Mouse (Mus musculus) ES-Bruce4 (cell line): ENCODE results near the gene Ak4.

Experiments used
- CTCF ChIP-seq: IDR thresholded peaks from one replicate; pipeline ENCODE4 v1.8.1; 2011; ENCODE audit warnings: low read depth, low read length
- EP300 ChIP-seq: IDR thresholded peaks from 2 replicates; pipeline ENCODE4 v1.6.1; 2011; ENCODE audit warnings: low read depth, low read length; ENCODE audit not compliant: insufficient read depth
- POLR2A ChIP-seq: IDR thresholded peaks from one replicate; pipeline ENCODE4 v1.8.1; 2011; ENCODE audit warnings: low read length; ENCODE audit not compliant: insufficient read depth

DNA sequence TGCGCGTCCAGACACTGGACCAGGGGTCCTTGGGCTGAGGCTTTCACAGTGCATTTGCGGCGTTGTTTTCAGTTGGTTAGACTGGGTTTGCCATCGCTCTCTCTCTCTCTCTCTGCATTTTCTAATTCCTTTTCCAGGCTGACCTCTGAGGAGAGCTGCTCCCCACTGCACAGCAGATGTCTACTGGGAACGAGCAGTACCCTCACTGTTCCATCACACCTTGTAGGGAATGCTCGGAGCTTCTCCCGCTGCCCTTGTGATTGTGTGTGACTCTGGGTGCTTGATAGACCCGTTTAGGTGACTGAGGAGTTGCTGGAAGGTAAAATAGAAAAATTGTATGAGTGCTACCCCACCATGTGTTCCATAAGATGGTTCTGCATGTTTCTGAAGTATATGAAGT lies 33.8 kb downstream of the Ak4 start:
- TF ChIP-seq EP300 (no peak), CTCF (no peak), POLR2A (no peak)
